Mouse (Mus musculus) macrophage (primary cell): ENCODE data around the gene Epb41l4b. TPM values are rescaled to one million over a fixed set of nuclear protein-coding genes. Genes with fewer than 3 reads are reported as not detected.

Experiments
- H3K27ac ChIP-seq: fragments of 350-480 bp; formaldehyde crosslinking; 2 replicates; pipeline ENCODE4 v1.9.0; 2021
- H3K36me3 ChIP-seq: fragments of 350-480 bp; formaldehyde crosslinking; 2 replicates; pipeline ENCODE4 v1.9.0; 2021; ENCODE audit errors: inconsistent target
- H3K4me3 ChIP-seq: fragments of 350-480 bp; formaldehyde crosslinking; 2 replicates; pipeline ENCODE4 v1.9.0; 2021; ENCODE audit errors: inconsistent target
- H3K79me2 ChIP-seq: fragments of 350-480 bp; formaldehyde crosslinking; 2 replicates; pipeline ENCODE4 v1.9.0; 2021; ENCODE audit errors: inconsistent target
- WGBS: methylation state at CpG from one replicate; pipeline ENCODE4 v1.1.7; 2026; ENCODE audit warnings: inconsistent platforms; ENCODE audit not compliant: missing documents; 5-methylcytosine and 5-hydroxymethylcytosine counted together
- polyA plus RNA-seq: library from polyadenylated mRNA; stranded (reverse); fragments of 250-400 nt; gene quantifications from 3 replicates; pipeline ENCODE4 v1.2.4, GENCODE M21; 2018; ENCODE audit warnings: inconsistent platforms

The Epb41l4b gene
- polyA plus RNA-seq, 1 experiment from 2014 or later = not detected

GRCm38 (mm10) chr4:57041211-57041610 lies 102.0 kb downstream of the Epb41l4b start:
- Histone ChIP-seq H3K36me3 (no peaks in the 10 kb centered on the region), H3K79me2 (no peaks in the 10 kb centered on the region), H3K4me3 (no peak overlapping the region), H3K27ac (no peak overlapping the region)
- WGBS = 85% methylated on average over 4 of the region's 4 CpGs

GRCm38 (mm10) chr4:57040481-57040880 lies 102.8 kb downstream of the Epb41l4b start:
- 49% methylated on average over 8 of the region's 8 CpGs for WGBS
- Histone ChIP-seq H3K36me3 (no peaks in the 10 kb centered on the region), H3K27ac (no peak overlapping the region), H3K4me3 (no peak overlapping the region), H3K79me2 (no peaks in the 10 kb centered on the region)

- 23% methylated on average over 15 of the region's 23 CpGs for WGBS
- no peak overlapping the region for H3K4me3 ChIP-seq
- H3K79me2 ChIP-seq = no peaks in the 10 kb centered on the region
- H3K36me3 ChIP-seq = no peaks in the 10 kb centered on the region
- no peak overlapping the region for H3K27ac ChIP-seq
These were observed 103.9 kb downstream of the Epb41l4b start for GRCm38 (mm10) chr4:57039127-57040031.

- WGBS = 26% methylated on average over 7 of the region's 7 CpGs
- Histone ChIP-seq H3K36me3 (no peaks in the 10 kb centered on the region), H3K27ac (no peak overlapping the region), H3K79me2 (no peaks in the 10 kb centered on the region), H3K4me3 (no peak overlapping the region)
These were observed 105.7 kb downstream of the Epb41l4b start for GRCm38 (mm10) chr4:57037554-57037953.

- no peak overlapping the region for H3K4me3 ChIP-seq
- H3K27ac ChIP-seq = no peak overlapping the region
- 57% methylated on average over 5 of the region's 5 CpGs for WGBS
- H3K79me2 ChIP-seq = no peaks in the 10 kb centered on the region
- no peaks in the 10 kb centered on the region for H3K36me3 ChIP-seq
These were observed 109.1 kb downstream of the Epb41l4b start for GRCm38 (mm10) chr4:57034169-57034568.

GRCm38 (mm10) chr4:57031440-57031839 lies 111.8 kb downstream of the Epb41l4b start:
- Histone ChIP-seq H3K36me3 (no peaks in the 10 kb centered on the region), H3K79me2 (no peaks in the 10 kb centered on the region), H3K4me3 (no peak overlapping the region), H3K27ac (no peak overlapping the region)
- WGBS = 17% methylated on average over 4 of the region's 4 CpGs

- WGBS = 14% methylated on average over 10 of the region's 10 CpGs
- H3K79me2 ChIP-seq = no peaks in the 10 kb centered on the region
- no peaks in the 10 kb centered on the region for H3K36me3 ChIP-seq
- peak overlapping the region; percentile 36 for H3K27ac ChIP-seq
- H3K4me3 ChIP-seq = no peak overlapping the region
These were observed 115.3 kb downstream of the Epb41l4b start for GRCm38 (mm10) chr4:57027954-57028353.

- Histone ChIP-seq H3K79me2 (no peaks in the 10 kb centered on the region), H3K36me3 (no peaks in the 10 kb centered on the region), H3K27ac (no peak overlapping the region), H3K4me3 (no peak overlapping the region)
- 86% methylated on average over 3 of the region's 3 CpGs for WGBS
These were observed 119.7 kb downstream of the Epb41l4b start for GRCm38 (mm10) chr4:57023527-57023926.

- H3K79me2 ChIP-seq = no peaks in the 10 kb centered on the region
- no peak overlapping the region for H3K4me3 ChIP-seq
- H3K36me3 ChIP-seq = no peaks in the 10 kb centered on the region
- WGBS = 69% methylated on average over 2 of the region's 3 CpGs
- no peak overlapping the region for H3K27ac ChIP-seq
These were observed 121.9 kb downstream of the Epb41l4b start for GRCm38 (mm10) chr4:57021288-57021687.

GRCm38 (mm10) chr4:57017229-57017628 lies 126.0 kb downstream of the Epb41l4b start:
- 26% methylated on average over 5 of the region's 5 CpGs for WGBS
- Histone ChIP-seq H3K36me3 (no peaks in the 10 kb centered on the region), H3K4me3 (no peak overlapping the region), H3K79me2 (no peaks in the 10 kb centered on the region), H3K27ac (no peak overlapping the region)

GRCm38 (mm10) chr4:57016366-57017171 lies 126.7 kb downstream of the Epb41l4b start:
- 33% methylated on average over 17 of the region's 18 CpGs for WGBS
- no peaks in the 10 kb centered on the region for H3K79me2 ChIP-seq
- H3K27ac ChIP-seq = no peak overlapping the region
- no peaks in the 10 kb centered on the region for H3K36me3 ChIP-seq
- no peak overlapping the region for H3K4me3 ChIP-seq

- no peak overlapping the region for H3K4me3 ChIP-seq
- H3K36me3 ChIP-seq = no peaks in the 10 kb centered on the region
- no peak overlapping the region for H3K27ac ChIP-seq
- 94% methylated on average over 5 of the region's 5 CpGs for WGBS
- no peaks in the 10 kb centered on the region for H3K79me2 ChIP-seq
These were observed 128.2 kb downstream of the Epb41l4b start for GRCm38 (mm10) chr4:57015032-57015431.

GRCm38 (mm10) chr4:57011454-57012046 lies 131.7 kb downstream of the Epb41l4b start:
- H3K4me3 ChIP-seq = no peak overlapping the region
- WGBS = 40% methylated on average over 8 of the region's 8 CpGs

GRCm38 (mm10) chr4:57010919-57011318 lies 132.3 kb downstream of the Epb41l4b start:
- Histone ChIP-seq H3K27ac (no peak overlapping the region), H3K79me2 (no peaks in the 10 kb centered on the region), H3K36me3 (no peaks in the 10 kb centered on the region), H3K4me3 (no peak overlapping the region)
- 7% methylated on average over 6 of the region's 6 CpGs for WGBS

More at GRCm38 (mm10) chr4:57011454-57012046, 131.7 kb downstream of the Epb41l4b start:
- no peaks in the 10 kb centered on the region for H3K36me3 ChIP-seq
- H3K79me2 ChIP-seq = no peaks in the 10 kb centered on the region
- no peak overlapping the region for H3K27ac ChIP-seq
